Mouse (Mus musculus): ENCODE measurements around the gene Ttc6.

DNA sequence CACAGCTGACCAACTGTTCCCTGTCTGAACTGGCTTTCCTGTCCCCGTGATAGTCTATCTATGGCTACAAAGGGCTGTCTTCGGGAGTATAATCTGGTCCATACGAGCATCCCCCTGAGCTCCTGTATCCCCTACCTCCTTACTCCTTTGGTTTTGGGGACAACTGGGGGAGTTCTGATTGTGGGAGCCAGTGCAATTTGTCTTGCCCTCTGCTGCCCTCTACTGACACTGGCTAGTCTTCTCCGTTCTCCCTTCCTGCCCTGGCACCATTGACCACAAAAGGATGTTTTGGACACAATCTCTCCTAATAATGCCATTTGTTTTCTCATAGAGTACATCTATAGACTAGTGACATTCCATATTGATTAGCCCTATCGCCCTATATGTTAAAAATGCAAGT, 223.6 kb downstream of the Ttc6 start:
- TF ChIP-seq POLR2AphosphoS5 (IDR thresholded peaks at IDR 0.05; ENCODE audit: insufficient replicate concordance, low read depth, low read length) (no peak), CTCF (IDR thresholded peaks at IDR 0.05; ENCODE audit: low read depth, low read length) (peak; percentile 21; the same call in 1 of the 2 replicates), TAL1 (conservative IDR thresholded peaks at IDR 0.05; ENCODE audit: low read depth, low read length) (no peak), GATA1 (IDR thresholded peaks at IDR 0.05; ENCODE audit: borderline replicate concordance, low read length) (no peak)

All from G1E (cell line).